Mouse (Mus musculus): ENCODE measurements around the gene Fam149b. TPM values are rescaled to one million over a fixed set of nuclear protein-coding genes. Genes with fewer than 3 reads are reported as not detected.
A peak's percentile ranks its signal among the peaks of the same experiment; 100 is the strongest.
"Not testable (repeated sequence)": the region's sequence is repeated elsewhere in the genome, so short reads cannot be mapped to it uniquely, and the experiment has no call there.

Gene Fam149b
- polyA plus RNA-seq (2015; fragmentation: Nextera tagmentation; extraction: Ambion mirVana) = 23.1 and 27.3 TPM in 2 replicates

DNA sequence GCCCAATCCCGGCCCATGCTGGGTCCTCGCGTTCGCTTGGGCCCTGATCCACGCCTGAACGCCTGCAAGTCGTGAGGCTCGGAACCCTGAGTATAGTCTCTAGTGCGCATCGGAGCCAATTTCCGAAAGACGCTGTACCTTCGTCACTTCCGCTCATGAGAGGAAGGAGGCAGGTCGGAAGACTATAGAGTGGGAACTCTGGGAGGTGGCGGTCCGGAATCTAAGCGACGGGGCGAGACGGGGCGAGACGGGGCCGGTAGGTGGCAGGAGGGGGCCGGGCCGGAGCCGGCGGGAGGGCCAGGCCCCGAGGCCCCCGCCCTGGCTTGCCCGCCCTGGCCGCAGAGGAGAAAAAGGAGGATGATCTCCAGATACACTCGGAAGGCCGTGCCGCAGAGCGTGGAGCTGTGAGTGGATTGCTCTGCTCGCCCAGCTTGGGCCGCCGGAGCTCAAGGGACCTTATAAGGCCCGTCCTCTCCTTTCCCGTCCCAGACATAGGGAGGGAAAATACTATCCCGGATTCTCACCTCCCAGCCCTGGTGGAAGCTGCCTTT, at the start of gene Fam149b, which contains the start of gene Ecd:
Gene Fam149b (plus strand): TSS at position 172 of the 551 bp plus-strand sequence.
Gene Ecd (minus strand): TSS at position 131 of the 551 bp plus-strand sequence.
- no peaks in the 10 kb centered on the region for H3K27me3 ChIP-seq
- WGBS = under 1% methylated on average over 35 of the region's 42 CpGs
- peak; percentile 98 for ATAC-seq (replicated peaks; ENCODE audit: insufficient number of reproducible peaks, insufficient read depth, low FRiP score, low read depth)
- H3K4me3 ChIP-seq = peak within 1 kb of the TSS; percentile 94
- peak within 1 kb of the TSS; percentile 96 for H3K9ac ChIP-seq
- H3K27ac ChIP-seq = peak within 1 kb of the TSS; percentile 97
- H3K4me1 ChIP-seq (replicated peaks) = peaks cover 21% of the 10 kb centered on the region
- peaks cover 8% of the 10 kb centered on the region for H3K36me3 ChIP-seq
- H3K9me3 ChIP-seq (replicated peaks) = no peaks in the 10 kb centered on the region
- H3K4me2 ChIP-seq = peak within 1 kb of the TSS; percentile 61

DNA sequence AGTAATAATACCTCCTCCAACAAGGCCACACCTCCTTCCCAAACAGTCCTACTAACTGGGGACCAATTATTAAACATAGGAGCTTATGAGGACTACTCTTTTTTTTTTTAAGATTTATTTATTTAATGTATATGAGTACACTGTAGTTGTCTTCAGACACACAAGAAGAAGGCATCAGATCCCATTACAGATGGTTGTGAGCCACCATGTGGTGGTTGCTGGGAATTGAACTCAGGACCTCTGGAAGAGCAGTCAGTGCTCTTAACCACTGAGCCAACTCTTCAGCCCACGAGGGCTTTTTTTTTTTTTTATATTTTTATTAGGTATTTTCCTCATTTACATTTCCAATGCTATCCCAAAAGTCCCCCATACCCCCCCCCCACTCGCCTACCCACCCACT, 42.9 kb upstream of the Fam149b start:
- H3K4me1 ChIP-seq (replicated peaks); H3K27me3 ChIP-seq; H3K9me3 ChIP-seq (replicated peaks); H3K4me3 ChIP-seq; H3K9ac ChIP-seq; ATAC-seq (replicated peaks; ENCODE audit: insufficient number of reproducible peaks, insufficient read depth, low FRiP score, low read depth); H3K27ac ChIP-seq; H3K4me2 ChIP-seq: not testable (repeated sequence)
- WGBS = 72% methylated on average over 2 of the region's 2 CpGs
- peaks cover 16% of the 10 kb centered on the region; the same call in 1 of the 2 replicates for H3K36me3 ChIP-seq

GRCm38 (mm10) chr14:20315137-20315536, 32.8 kb upstream of the Fam149b start:
- Histone ChIP-seq H3K36me3 (peaks cover 28% of the 10 kb centered on the region), H3K9me3 (replicated peaks) (no peaks in the 10 kb centered on the region), H3K4me3 (no peak overlapping the region), H3K27ac (no peak overlapping the region), H3K9ac (no peak overlapping the region), H3K4me2 (no peak overlapping the region), H3K27me3 (no peaks in the 10 kb centered on the region), H3K4me1 (replicated peaks) (no peaks in the 10 kb centered on the region)
- WGBS = 58% methylated on average over 1 of the region's 1 CpGs
- ATAC-seq (replicated peaks; ENCODE audit: insufficient number of reproducible peaks, insufficient read depth, low FRiP score, low read depth) = no peak

- H3K9ac ChIP-seq = no peak overlapping the region
- ATAC-seq (replicated peaks; ENCODE audit: insufficient number of reproducible peaks, insufficient read depth, low FRiP score, low read depth) = no peak
These were observed 28.5 kb upstream of the Fam149b start for GRCm38 (mm10) chr14:20319420-20319819.

GRCm38 (mm10) chr14:20324196-20324595, 23.8 kb upstream of the Fam149b start:
- Histone ChIP-seq H3K27ac (no peak overlapping the region), H3K4me2 (no peak overlapping the region), H3K9me3 (replicated peaks) (no peaks in the 10 kb centered on the region), H3K36me3 (peaks cover 68% of the 10 kb centered on the region), H3K9ac (no peak overlapping the region), H3K4me3 (no peak overlapping the region), H3K4me1 (replicated peaks) (no peaks in the 10 kb centered on the region), H3K27me3 (no peaks in the 10 kb centered on the region)
- ATAC-seq (replicated peaks; ENCODE audit: insufficient number of reproducible peaks, insufficient read depth, low FRiP score, low read depth) = no peak
- 93% methylated on average over 9 of the region's 9 CpGs for WGBS

More at GRCm38 (mm10) chr14:20319420-20319819, 28.5 kb upstream of the Fam149b start:
- H3K27me3 ChIP-seq = no peaks in the 10 kb centered on the region
- no peak overlapping the region for H3K4me3 ChIP-seq
- no peak overlapping the region for H3K4me2 ChIP-seq
- WGBS = 78% methylated on average over 3 of the region's 3 CpGs
- no peaks in the 10 kb centered on the region for H3K9me3 ChIP-seq (replicated peaks)
- no peak overlapping the region for H3K27ac ChIP-seq
- peaks cover 37% of the 10 kb centered on the region for H3K36me3 ChIP-seq
- no peaks in the 10 kb centered on the region for H3K4me1 ChIP-seq (replicated peaks)

- Histone ChIP-seq H3K4me3 (no peak overlapping the region), H3K9ac (no peak overlapping the region), H3K36me3 (peaks cover 68% of the 10 kb centered on the region), H3K4me1 (replicated peaks) (no peaks in the 10 kb centered on the region), H3K9me3 (replicated peaks) (no peaks in the 10 kb centered on the region), H3K27ac (no peak overlapping the region), H3K4me2 (no peak overlapping the region), H3K27me3 (no peaks in the 10 kb centered on the region)
- ATAC-seq (replicated peaks; ENCODE audit: insufficient number of reproducible peaks, insufficient read depth, low FRiP score, low read depth) = no peak
- 75% methylated on average over 9 of the region's 9 CpGs for WGBS
These were observed 19.5 kb upstream of the Fam149b start for GRCm38 (mm10) chr14:20328474-20328873.

DNA sequence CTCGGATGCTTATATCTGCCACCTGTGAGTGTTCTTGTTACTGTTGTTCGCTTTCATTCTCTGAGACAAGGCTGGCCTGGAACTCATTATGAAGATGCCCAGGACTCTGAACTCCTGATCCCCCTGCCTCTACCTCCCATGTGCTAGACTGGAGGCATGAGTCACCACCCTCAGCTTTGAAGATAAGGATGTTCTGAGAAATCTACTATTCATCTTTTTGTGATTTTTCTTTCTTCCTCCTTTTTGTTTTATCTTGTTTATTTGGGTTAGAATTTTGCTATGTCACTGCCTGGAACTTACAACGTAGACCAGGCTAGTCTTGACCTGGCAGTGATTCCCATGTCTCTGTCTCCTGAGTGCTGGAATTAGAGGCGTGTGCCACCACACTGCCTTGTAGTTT, 16.6 kb upstream of the Fam149b start:
- Histone ChIP-seq H3K27me3 (no peaks in the 10 kb centered on the region), H3K4me1 (replicated peaks) (no peaks in the 10 kb centered on the region), H3K9ac (no peak overlapping the region), H3K4me3 (no peak overlapping the region), H3K27ac (no peak overlapping the region), H3K9me3 (replicated peaks) (no peaks in the 10 kb centered on the region), H3K4me2 (no peak overlapping the region), H3K36me3 (peaks cover 76% of the 10 kb centered on the region)
- WGBS = 91% methylated on average over 4 of the region's 4 CpGs
- no peak for ATAC-seq (replicated peaks; ENCODE audit: insufficient number of reproducible peaks, insufficient read depth, low FRiP score, low read depth)

DNA sequence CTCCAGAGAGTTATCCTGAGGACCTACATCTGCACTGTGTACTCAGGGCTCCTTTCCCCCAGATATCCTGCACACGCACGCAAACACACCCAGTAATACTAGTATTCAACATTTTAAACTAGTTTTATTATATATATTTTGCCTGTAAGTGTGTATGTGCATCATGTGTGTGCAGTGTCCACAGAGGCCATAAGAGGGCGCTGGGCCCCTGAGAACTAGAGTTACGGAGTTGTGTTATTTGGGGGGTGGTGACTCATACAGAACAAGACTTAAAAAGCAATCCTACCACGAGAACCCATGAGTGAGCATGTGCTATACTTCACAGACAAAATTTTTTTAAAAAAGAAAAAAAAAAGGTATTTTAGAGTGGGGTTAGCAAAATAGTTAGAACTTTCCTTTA, 8.5 kb upstream of the Fam149b start:
- H3K4me1 ChIP-seq (replicated peaks) = no peaks in the 10 kb centered on the region
- H3K4me3 ChIP-seq = no peak overlapping the region
- peaks cover 41% of the 10 kb centered on the region for H3K36me3 ChIP-seq
- no peak overlapping the region for H3K4me2 ChIP-seq
- ATAC-seq (replicated peaks; ENCODE audit: insufficient number of reproducible peaks, insufficient read depth, low FRiP score, low read depth) = no peak
- 93% methylated on average over 5 of the region's 5 CpGs for WGBS
- H3K27me3 ChIP-seq = no peaks in the 10 kb centered on the region
- no peak overlapping the region for H3K27ac ChIP-seq
- no peaks in the 10 kb centered on the region for H3K9me3 ChIP-seq (replicated peaks)
- H3K9ac ChIP-seq = no peak overlapping the region

DNA sequence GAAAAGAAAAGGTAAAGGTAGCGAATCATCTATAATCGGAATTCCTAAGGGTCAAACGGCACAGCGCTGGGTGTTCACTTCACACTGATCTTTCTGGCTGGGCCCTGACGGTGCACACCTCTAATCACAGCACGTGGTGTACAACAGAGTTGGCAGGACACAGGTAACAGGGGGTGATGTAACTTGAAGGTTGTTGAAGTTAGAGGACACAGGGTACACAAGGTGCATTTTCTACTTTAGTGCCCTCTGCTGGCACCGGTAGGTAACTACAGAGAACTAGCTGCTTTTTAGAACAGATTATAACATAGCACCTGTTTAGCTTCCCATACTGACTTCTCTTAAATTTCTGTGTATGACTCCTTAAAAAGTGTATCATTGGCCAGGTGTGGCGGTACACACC, 7.8 kb upstream of the Fam149b start:
- Histone ChIP-seq H3K27me3 (no peaks in the 10 kb centered on the region), H3K36me3 (peaks cover 36% of the 10 kb centered on the region), H3K27ac (no peak overlapping the region), H3K9me3 (replicated peaks) (no peaks in the 10 kb centered on the region), H3K4me2 (no peak overlapping the region), H3K4me1 (replicated peaks) (no peaks in the 10 kb centered on the region), H3K4me3 (no peak overlapping the region), H3K9ac (no peak overlapping the region)
- no peak for ATAC-seq (replicated peaks; ENCODE audit: insufficient number of reproducible peaks, insufficient read depth, low FRiP score, low read depth)
- 86% methylated on average over 8 of the region's 8 CpGs for WGBS

DNA sequence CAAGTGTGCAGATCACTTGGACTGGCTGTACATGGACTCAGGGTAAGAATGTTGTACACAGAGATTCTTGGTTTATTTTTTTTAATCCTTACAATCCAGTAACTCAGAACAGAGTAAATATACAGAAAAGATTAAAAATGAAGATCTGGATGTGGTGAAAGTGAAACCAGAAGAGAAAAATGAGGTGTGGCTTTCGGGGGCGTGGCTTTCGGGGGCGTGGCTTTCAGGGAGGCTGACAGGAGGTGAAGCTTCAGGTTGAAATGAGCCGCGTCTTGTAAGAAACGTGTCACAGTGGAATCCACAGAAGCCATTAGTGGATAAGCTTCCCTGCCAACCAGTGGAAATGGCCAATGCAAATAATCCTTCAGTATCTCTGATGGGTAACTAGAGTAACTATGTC, 7.1 kb upstream of the Fam149b start:
- Histone ChIP-seq H3K36me3 (peaks cover 30% of the 10 kb centered on the region), H3K4me3 (no peak overlapping the region), H3K9ac (no peak overlapping the region), H3K4me1 (replicated peaks) (peaks cover 1% of the 10 kb centered on the region; the same call in 1 of the 2 replicates), H3K9me3 (replicated peaks) (no peaks in the 10 kb centered on the region), H3K4me2 (no peak overlapping the region), H3K27ac (no peak overlapping the region), H3K27me3 (no peaks in the 10 kb centered on the region)
- no peak for ATAC-seq (replicated peaks; ENCODE audit: insufficient number of reproducible peaks, insufficient read depth, low FRiP score, low read depth)
- WGBS = 73% methylated on average over 7 of the region's 7 CpGs

DNA sequence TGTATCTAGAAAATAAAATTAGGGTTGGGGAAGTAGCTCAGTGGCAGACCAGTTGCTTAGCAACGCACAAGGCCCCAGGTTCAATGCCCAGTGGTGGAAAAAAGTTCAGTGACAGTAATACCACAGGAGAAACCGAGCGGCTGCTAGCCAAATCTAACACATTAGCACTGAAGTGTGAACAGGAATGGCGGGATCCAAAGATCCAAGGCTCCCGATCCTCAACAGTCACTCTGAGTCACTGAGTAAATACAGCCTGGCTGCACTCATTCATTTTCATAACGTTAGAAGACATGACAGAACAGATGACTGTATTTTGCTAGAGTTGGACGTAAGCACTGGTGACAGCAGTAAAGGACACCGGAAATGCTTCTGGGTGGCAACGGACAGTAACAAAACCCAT, 2.1 kb upstream of the Fam149b start:
- no peak overlapping the region for H3K27ac ChIP-seq
- peaks cover 21% of the 10 kb centered on the region for H3K4me1 ChIP-seq (replicated peaks)
- ATAC-seq (replicated peaks; ENCODE audit: insufficient number of reproducible peaks, insufficient read depth, low FRiP score, low read depth) = no peak
- H3K27me3 ChIP-seq = no peaks in the 10 kb centered on the region
- no peaks in the 10 kb centered on the region for H3K9me3 ChIP-seq (replicated peaks)
- no peak overlapping the region for H3K4me3 ChIP-seq
- peaks cover 14% of the 10 kb centered on the region for H3K36me3 ChIP-seq
- 79% methylated on average over 9 of the region's 9 CpGs for WGBS
- H3K4me2 ChIP-seq = no peak overlapping the region
- no peak overlapping the region for H3K9ac ChIP-seq

DNA sequence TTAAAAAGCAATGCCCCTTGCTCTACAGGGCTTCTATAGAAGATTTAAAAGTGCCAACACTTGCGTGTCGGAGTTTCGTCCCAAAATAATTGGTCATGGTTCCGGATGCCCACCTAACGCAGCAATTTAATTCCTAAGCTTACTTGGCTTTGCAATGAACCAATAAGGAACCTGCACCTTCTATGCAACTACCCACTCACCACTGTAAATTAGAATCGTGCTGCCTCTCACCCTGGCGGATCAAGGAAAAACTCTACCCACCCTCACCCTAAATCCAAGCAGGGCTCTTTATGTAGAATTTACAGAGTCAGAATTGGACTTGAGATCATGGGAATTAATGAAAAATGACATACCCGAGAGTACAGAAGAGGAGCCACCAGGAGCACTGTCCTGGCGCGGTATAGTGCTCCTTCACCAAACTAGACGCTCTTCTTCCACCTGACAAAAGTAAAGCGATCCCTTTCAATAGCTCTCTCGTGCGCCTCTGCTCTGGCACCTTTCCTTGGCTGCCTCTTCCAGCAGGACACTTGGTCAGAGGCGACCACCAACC, 446 bp upstream of the Fam149b start:
- Histone ChIP-seq H3K9ac (peak overlapping the region; percentile 63), H3K4me1 (replicated peaks) (peaks cover 21% of the 10 kb centered on the region), H3K9me3 (replicated peaks) (no peaks in the 10 kb centered on the region), H3K4me3 (peak overlapping the region; percentile 94), H3K27ac (peak overlapping the region; percentile 97), H3K27me3 (no peaks in the 10 kb centered on the region), H3K4me2 (peak overlapping the region; percentile 61), H3K36me3 (peaks cover 3% of the 10 kb centered on the region)
- WGBS = 3% methylated on average over 15 of the region's 15 CpGs
- peak; percentile 55 for ATAC-seq (replicated peaks; ENCODE audit: insufficient number of reproducible peaks, insufficient read depth, low FRiP score, low read depth)

Measured in heart, embryonic 15.5 days (tissue).